Mouse (Mus musculus) limb, embryonic 15.5 days (tissue): Measurements from ENCODE around the gene Des. TPM values are rescaled to one million over a fixed set of nuclear protein-coding genes. Genes with fewer than 3 reads are reported as not detected.

Source experiments
- ATAC-seq: fragments of 200-750 bp; cut with Nextera tagmentation; 2 replicates; pipeline ENCODE4 v1.8.0; 2017; ENCODE audit warnings: low read depth, moderate TSS enrichment; ENCODE audit not compliant: insufficient number of reproducible peaks, low FRiP score, low TSS enrichment
- H3K27ac ChIP-seq: fragments of 300-500 bp; sonication (generic); 2 replicates; pipeline ENCODE4 v1.5.1; 2015; ENCODE audit warnings: moderate library complexity, mild to moderate bottlenecking, inconsistent platforms
- H3K27me3 ChIP-seq: fragments of 300-500 bp; sonication (generic); 2 replicates; pipeline ENCODE4 v1.6.1; 2015; ENCODE audit warnings: inconsistent platforms
- H3K36me3 ChIP-seq: fragments of 300-500 bp; sonication (generic); 2 replicates; pipeline ENCODE4 v1.6.1; 2015; ENCODE audit warnings: inconsistent platforms
- H3K4me1 ChIP-seq: fragments of 300-500 bp; sonication (generic); 2 replicates; pipeline ENCODE4 v1.6.1; 2015; ENCODE audit warnings: inconsistent platforms
- H3K4me2 ChIP-seq: fragments of 300-500 bp; sonication (generic); 2 replicates; pipeline ENCODE4 v1.6.1; 2015; ENCODE audit warnings: mild to moderate bottlenecking, inconsistent platforms
- H3K4me3 ChIP-seq: fragments of 300-500 bp; sonication (generic); 2 replicates; pipeline ENCODE4 v1.5.1; 2015; ENCODE audit warnings: mild to moderate bottlenecking, inconsistent platforms
- H3K9ac ChIP-seq: fragments of 300-500 bp; sonication (generic); 2 replicates; pipeline ENCODE4 v1.6.1; 2015; ENCODE audit warnings: inconsistent platforms
- H3K9me3 ChIP-seq: fragments of 300-500 bp; sonication (generic); 2 replicates; pipeline ENCODE4 v1.6.1; 2016; ENCODE audit warnings: inconsistent platforms
- WGBS: fragments of 180-500 bp; shearing (Covaris S2); methylation state at CpG from one replicate; pipeline ENCODE4 v1.1.7; 2015; 5-methylcytosine and 5-hydroxymethylcytosine counted together
- polyA plus RNA-seq: library from polyadenylated mRNA; unstranded; fragments of >200 nt; fragmentation: Nextera tagmentation; extraction: Ambion mirVana; gene quantifications from 2 replicates; pipeline ENCODE4 v1.2.1, GENCODE M21; 2015

Gene Des
- polyA plus RNA-seq, 1 experiment from 2014 or later, result 74.4 TPM

DNA sequence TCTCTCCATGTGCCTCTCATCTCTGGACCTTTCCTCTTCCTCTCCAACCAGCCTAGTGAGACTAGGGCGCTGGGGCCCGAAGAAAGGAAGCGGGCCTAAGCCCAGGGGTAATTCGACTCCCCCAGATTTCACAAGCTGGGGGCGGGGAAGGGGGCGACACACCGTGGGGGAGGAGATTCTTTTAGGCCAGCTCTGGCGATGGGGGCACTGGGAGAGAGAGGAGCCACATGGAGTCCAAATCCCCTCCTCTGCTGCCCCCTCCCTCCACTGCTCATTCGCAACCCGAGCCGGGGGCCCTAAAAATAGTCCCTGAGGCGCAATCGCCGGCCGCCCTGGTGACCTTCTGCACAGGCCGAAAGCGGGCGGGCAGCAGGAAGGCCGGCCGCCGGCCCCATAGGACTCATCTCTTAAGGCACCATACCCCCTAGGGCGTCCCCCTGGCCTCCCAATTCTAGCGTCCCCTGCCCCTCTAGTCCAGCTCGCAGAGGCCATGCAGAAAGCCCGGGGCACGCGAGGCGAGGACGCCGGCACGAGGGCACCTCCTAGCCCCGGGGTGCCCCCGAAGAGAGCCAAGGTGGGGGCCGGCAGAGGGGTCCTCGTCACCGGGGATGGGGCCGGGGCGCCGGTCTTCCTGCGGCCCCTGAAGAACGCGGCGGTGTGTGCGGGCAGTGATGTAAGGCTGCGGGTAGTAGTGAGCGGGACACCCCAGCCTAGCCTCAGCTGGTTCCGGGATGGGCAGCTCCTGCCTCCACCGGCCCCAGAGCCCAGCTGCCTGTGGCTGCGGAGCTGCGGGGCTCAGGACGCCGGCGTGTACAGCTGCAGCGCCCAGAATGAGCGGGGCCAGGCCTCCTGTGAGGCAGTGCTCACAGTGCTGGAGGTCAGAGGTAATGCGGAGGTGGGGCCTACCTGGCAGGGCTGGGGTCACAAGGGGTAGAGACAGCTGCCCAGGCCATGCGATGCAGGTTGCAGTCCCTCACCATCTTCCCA, 15.1 kb downstream of the Des start, which contains the start of gene Speg:
TSS of gene Speg (plus strand) at position 348 of the 987 bp plus-strand sequence.
- H3K36me3 ChIP-seq, result no peaks in the 10 kb centered on the region
- H3K27ac ChIP-seq, result peak within 1 kb of the TSS; percentile 23; the same call in 1 of the 2 replicates
- ATAC-seq, result peak; percentile 53
- H3K4me2 ChIP-seq, result peak within 1 kb of the TSS; percentile 58
- peaks cover 15% of the 10 kb centered on the region for H3K4me1 ChIP-seq
- peak within 1 kb of the TSS; percentile 11 for H3K9ac ChIP-seq
- H3K4me3 ChIP-seq, result peak within 1 kb of the TSS; percentile 36
- H3K9me3 ChIP-seq, result no peaks in the 10 kb centered on the region
- 7% methylated on average over 56 of the region's 57 CpGs for WGBS
- H3K27me3 ChIP-seq, result peaks cover 13% of the 10 kb centered on the region

DNA sequence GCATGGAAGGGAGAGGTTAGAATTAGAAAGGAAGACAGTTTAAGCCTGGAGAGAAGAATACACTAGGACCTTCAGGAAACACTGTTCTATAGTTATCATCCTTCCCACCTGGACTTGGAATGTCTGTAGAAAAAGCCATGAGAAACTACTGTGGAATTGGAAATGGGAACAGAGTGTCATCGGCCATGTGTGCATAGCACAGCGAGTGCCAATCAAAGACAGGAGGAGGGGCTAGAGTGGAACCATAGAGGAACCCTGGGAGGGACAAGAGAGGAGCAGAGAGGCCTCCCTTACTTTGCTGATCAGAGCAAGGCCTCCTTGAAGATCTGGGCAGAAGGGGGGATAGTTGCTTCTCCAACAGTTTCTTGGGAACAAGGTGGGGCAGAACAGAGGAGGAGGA, 19.1 kb downstream of the Des start:
- ATAC-seq, result no peak
- H3K9ac ChIP-seq, result no peak overlapping the region
- WGBS, result 76% methylated on average over 2 of the region's 2 CpGs
- no peaks in the 10 kb centered on the region for H3K36me3 ChIP-seq
- H3K9me3 ChIP-seq, result no peaks in the 10 kb centered on the region
- H3K27ac ChIP-seq, result 0 out of 2 replicates have a peak overlapping the region, but pooled peaks have one; percentile 24
- no peak overlapping the region for H3K4me3 ChIP-seq
- H3K4me2 ChIP-seq, result no peak overlapping the region
- peaks cover 16% of the 10 kb centered on the region for H3K27me3 ChIP-seq
- H3K4me1 ChIP-seq, result peaks cover 27% of the 10 kb centered on the region

- 60% methylated on average over 8 of the region's 8 CpGs for WGBS
- peaks cover 28% of the 10 kb centered on the region for H3K4me1 ChIP-seq
- no peak overlapping the region for H3K4me2 ChIP-seq
- 0 out of 2 replicates have a peak overlapping the region, but pooled peaks have one; percentile 24 for H3K27ac ChIP-seq
- no peak overlapping the region for H3K4me3 ChIP-seq
- H3K27me3 ChIP-seq, result peaks cover 16% of the 10 kb centered on the region
- no peaks in the 10 kb centered on the region for H3K36me3 ChIP-seq
- no peak overlapping the region for H3K9ac ChIP-seq
- no peak for ATAC-seq
- no peaks in the 10 kb centered on the region for H3K9me3 ChIP-seq
These were observed 19.8 kb downstream of the Des start for GRCm38 (mm10) chr1:75379931-75380330.

DNA sequence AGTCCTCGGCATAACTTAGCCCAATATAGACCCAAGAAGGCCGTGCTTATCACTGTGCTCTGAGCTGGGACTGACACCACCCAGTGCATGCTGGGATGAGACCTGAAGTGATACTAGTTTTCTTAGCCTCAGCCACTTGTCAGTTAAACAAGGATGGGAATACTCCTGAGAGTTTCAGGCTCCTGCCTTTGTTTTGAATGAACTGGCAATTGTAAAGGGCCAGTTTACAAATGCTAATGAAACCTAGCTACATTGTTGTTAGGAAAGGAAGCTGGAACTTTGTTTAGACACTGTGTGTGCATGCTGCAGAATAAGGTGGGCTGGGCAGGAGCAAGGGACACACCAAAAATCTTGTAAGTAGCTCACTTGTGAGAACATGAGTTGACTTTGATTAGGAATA, 20.8 kb downstream of the Des start:
- H3K36me3 ChIP-seq, result no peaks in the 10 kb centered on the region
- peaks cover 17% of the 10 kb centered on the region for H3K27me3 ChIP-seq
- ATAC-seq, result no peak
- no peak overlapping the region for H3K4me3 ChIP-seq
- H3K27ac ChIP-seq, result no peak overlapping the region
- no peak overlapping the region for H3K9ac ChIP-seq
- H3K9me3 ChIP-seq, result no peaks in the 10 kb centered on the region
- no peak overlapping the region for H3K4me2 ChIP-seq
- H3K4me1 ChIP-seq, result peaks cover 25% of the 10 kb centered on the region
- 42% methylated on average over 2 of the region's 2 CpGs for WGBS

- 3% methylated on average over 48 of the region's 60 CpGs for WGBS
- Histone ChIP-seq H3K4me2 (peak overlapping the region; percentile 83), H3K27me3 (peaks cover 23% of the 10 kb centered on the region), H3K36me3 (no peaks in the 10 kb centered on the region), H3K9me3 (no peaks in the 10 kb centered on the region), H3K4me3 (peak overlapping the region; percentile 62), H3K9ac (peak overlapping the region; percentile 51), H3K27ac (peak overlapping the region; percentile 77), H3K4me1 (peaks cover 25% of the 10 kb centered on the region)
- ATAC-seq, result peak; percentile 49; the same call in 1 of the 2 replicates
These were observed 21.6 kb downstream of the Des start for GRCm38 (mm10) chr1:75381482-75382355.

GRCm38 (mm10) chr1:75382356-75383071, 22.4 kb downstream of the Des start:
- peak overlapping the region; percentile 62 for H3K4me3 ChIP-seq
- peak overlapping the region; percentile 77 for H3K27ac ChIP-seq
- no peaks in the 10 kb centered on the region for H3K36me3 ChIP-seq
- ATAC-seq, result no peak
- 2% methylated on average over 28 of the region's 28 CpGs for WGBS
- peaks cover 29% of the 10 kb centered on the region for H3K4me1 ChIP-seq
- H3K4me2 ChIP-seq, result peak overlapping the region; percentile 83
- peak overlapping the region; percentile 51 for H3K9ac ChIP-seq
- no peaks in the 10 kb centered on the region for H3K9me3 ChIP-seq
- H3K27me3 ChIP-seq, result peaks cover 31% of the 10 kb centered on the region

DNA sequence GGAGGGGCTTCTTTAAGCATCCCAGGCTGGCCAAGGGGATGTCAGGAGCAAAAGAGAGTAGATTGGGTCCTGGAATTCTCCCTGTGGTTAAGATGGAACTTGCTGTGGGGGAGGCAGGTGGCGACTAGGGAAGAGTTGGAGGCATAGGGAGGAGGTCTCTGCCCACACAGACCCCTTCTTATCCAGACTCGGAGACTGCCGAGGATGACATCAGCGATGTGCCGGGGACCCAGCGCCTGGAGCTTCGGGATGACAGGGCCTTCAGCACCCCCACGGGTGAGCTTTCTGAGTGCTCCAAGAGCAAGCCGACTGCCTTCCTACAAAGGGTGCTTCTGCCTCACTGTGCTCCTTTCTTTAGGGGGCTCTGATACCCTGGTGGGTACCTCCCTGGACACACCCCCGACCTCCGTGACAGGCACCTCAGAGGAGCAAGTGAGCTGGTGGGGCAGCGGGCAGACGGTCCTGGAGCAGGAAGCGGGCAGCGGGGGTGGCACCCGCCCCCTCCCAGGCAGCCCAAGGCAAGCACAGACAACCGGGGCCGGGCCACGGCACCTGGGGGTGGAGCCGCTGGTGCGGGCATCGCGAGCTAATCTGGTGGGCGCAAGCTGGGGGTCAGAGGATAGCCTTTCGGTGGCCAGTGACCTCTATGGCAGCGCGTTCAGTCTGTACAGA, 24.5 kb downstream of the Des start:
- Histone ChIP-seq H3K36me3 (0 out of 2 replicates have a peak, but pooled peaks cover 3% of the 10 kb centered on the region), H3K4me1 (peaks cover 46% of the 10 kb centered on the region), H3K27ac (no peak overlapping the region), H3K4me3 (no peak overlapping the region), H3K4me2 (no peak overlapping the region), H3K9me3 (no peaks in the 10 kb centered on the region), H3K27me3 (peaks cover 49% of the 10 kb centered on the region), H3K9ac (no peak overlapping the region)
- 88% methylated on average over 27 of the region's 27 CpGs for WGBS
- ATAC-seq, result no peak

- Histone ChIP-seq H3K4me1 (peaks cover 46% of the 10 kb centered on the region), H3K4me3 (no peak overlapping the region), H3K36me3 (0 out of 2 replicates have a peak, but pooled peaks cover 3% of the 10 kb centered on the region), H3K27ac (no peak overlapping the region), H3K27me3 (peaks cover 50% of the 10 kb centered on the region), H3K4me2 (no peak overlapping the region), H3K9ac (0 out of 2 replicates have a peak overlapping the region, but pooled peaks have one; percentile 5), H3K9me3 (no peaks in the 10 kb centered on the region)
- WGBS, result 67% methylated on average over 20 of the region's 20 CpGs
- ATAC-seq, result no peak
These were observed 25.1 kb downstream of the Des start for GRCm38 (mm10) chr1:75385142-75385730.

GRCm38 (mm10) chr1:75386149-75386548, 26.0 kb downstream of the Des start:
- Histone ChIP-seq H3K36me3 (peaks cover 9% of the 10 kb centered on the region; the same call in 1 of the 2 replicates), H3K4me3 (no peak overlapping the region), H3K9ac (no peak overlapping the region), H3K4me2 (no peak overlapping the region), H3K27ac (no peak overlapping the region), H3K4me1 (peaks cover 46% of the 10 kb centered on the region), H3K27me3 (peaks cover 50% of the 10 kb centered on the region), H3K9me3 (no peaks in the 10 kb centered on the region)
- 40% methylated on average over 4 of the region's 4 CpGs for WGBS
- ATAC-seq, result no peak

- Histone ChIP-seq H3K4me2 (peak overlapping the region; percentile 51; the same call in 1 of the 2 replicates), H3K4me1 (peaks cover 38% of the 10 kb centered on the region), H3K9me3 (no peaks in the 10 kb centered on the region), H3K4me3 (peak overlapping the region; percentile 33), H3K36me3 (peaks cover 15% of the 10 kb centered on the region; the same call in 1 of the 2 replicates), H3K9ac (no peak overlapping the region), H3K27me3 (peaks cover 50% of the 10 kb centered on the region), H3K27ac (no peak overlapping the region)
- 23% methylated on average over 7 of the region's 7 CpGs for WGBS
- ATAC-seq, result no peak; the same call in 1 of the 2 replicates
These were observed 27.4 kb downstream of the Des start for GRCm38 (mm10) chr1:75387469-75387928.
